Mouse (Mus musculus) limb, embryonic 10.5 days (tissue): ENCODE results near the gene Erf. TPM values are rescaled to one million over a fixed set of nuclear protein-coding genes. Genes with fewer than 3 reads are reported as not detected.

Experiments
- DNase-seq: peaks from one replicate; pipeline ENCODE4 v3.0.0-alpha.2; 2017; ENCODE audit warnings: low spot score
- H3K27ac ChIP-seq: fragments of 300-500 bp; sonication (generic); 2 replicates; pipeline ENCODE4 v1.5.1; 2016; ENCODE audit warnings: mild to moderate bottlenecking
- H3K27me3 ChIP-seq: fragments of 300-500 bp; sonication (generic); 2 replicates; pipeline ENCODE4 v1.6.1; 2016; ENCODE audit warnings: low read depth, mild to moderate bottlenecking; ENCODE audit not compliant: poor library complexity, severe bottlenecking
- H3K36me3 ChIP-seq: fragments of 300-500 bp; sonication (generic); 2 replicates; pipeline ENCODE4 v1.6.1; 2016; ENCODE audit warnings: mild to moderate bottlenecking, moderate library complexity
- H3K4me1 ChIP-seq: fragments of 300-500 bp; sonication (generic); 2 replicates; pipeline ENCODE4 v1.6.1; 2016
- H3K4me3 ChIP-seq: fragments of 300-500 bp; sonication (generic); 2 replicates; pipeline ENCODE4 v1.5.1; 2016; ENCODE audit warnings: mild to moderate bottlenecking, moderate library complexity
- H3K9me3 ChIP-seq: fragments of 300-500 bp; sonication (generic); replicated peaks from 2 replicates; pipeline ENCODE4 v1.6.1; 2016; ENCODE audit warnings: mild to moderate bottlenecking
- WGBS: fragments of 180-500 bp; shearing (Covaris S2); methylation state at CpG from one replicate; pipeline ENCODE4 v1.1.7; 2016; 5-methylcytosine and 5-hydroxymethylcytosine counted together
- polyA plus RNA-seq: library from polyadenylated mRNA; unstranded; fragments of >200 nt; fragmentation: Nextera tagmentation; extraction: Ambion mirVana; gene quantifications from 2 replicates; pipeline ENCODE4 v1.2.1, GENCODE M21; 2016

Erf gene
- polyA plus RNA-seq, 1 experiment from 2014 or later, result 16.6 TPM

GRCm38 (mm10) chr7:25218705-25219415 lies 31.7 kb downstream of the Erf start:
- peak; percentile 83 for DNase-seq
- H3K27me3 ChIP-seq, result no peaks in the 10 kb centered on the region
- H3K36me3 ChIP-seq, result peaks cover 21% of the 10 kb centered on the region
- peak overlapping the region; percentile 81 for H3K4me3 ChIP-seq
- no peaks in the 10 kb centered on the region for H3K9me3 ChIP-seq
- peaks cover 44% of the 10 kb centered on the region for H3K4me1 ChIP-seq
- WGBS, result under 1% methylated on average over 53 of the region's 53 CpGs
- peak overlapping the region; percentile 94 for H3K27ac ChIP-seq

GRCm38 (mm10) chr7:25217653-25218395 lies 32.7 kb downstream of the Erf start:
- Histone ChIP-seq H3K4me1 (peaks cover 44% of the 10 kb centered on the region), H3K27me3 (no peaks in the 10 kb centered on the region), H3K36me3 (peaks cover 11% of the 10 kb centered on the region), H3K4me3 (peak overlapping the region; percentile 81), H3K9me3 (no peaks in the 10 kb centered on the region), H3K27ac (no peak overlapping the region)
- 60% methylated on average over 12 of the region's 12 CpGs for WGBS
- DNase-seq, result no peak

GRCm38 (mm10) chr7:25214172-25214571 lies 36.4 kb downstream of the Erf start:
- no peak for DNase-seq
- peaks cover 26% of the 10 kb centered on the region for H3K36me3 ChIP-seq
- H3K4me3 ChIP-seq, result no peak overlapping the region
- H3K27me3 ChIP-seq, result no peaks in the 10 kb centered on the region
- no peaks in the 10 kb centered on the region for H3K9me3 ChIP-seq
- H3K4me1 ChIP-seq, result peaks cover 16% of the 10 kb centered on the region
- 90% methylated on average over 2 of the region's 2 CpGs for WGBS
- no peak overlapping the region for H3K27ac ChIP-seq

- no peaks in the 10 kb centered on the region for H3K9me3 ChIP-seq
- no peak for DNase-seq
- 84% methylated on average over 3 of the region's 3 CpGs for WGBS
- peaks cover 36% of the 10 kb centered on the region for H3K36me3 ChIP-seq
- no peaks in the 10 kb centered on the region for H3K27me3 ChIP-seq
- H3K27ac ChIP-seq, result no peak overlapping the region
- peaks cover 7% of the 10 kb centered on the region for H3K4me1 ChIP-seq
- no peak overlapping the region for H3K4me3 ChIP-seq
Observed at GRCm38 (mm10) chr7:25213099-25213498, 37.5 kb downstream of the Erf start.

- Histone ChIP-seq H3K4me3 (no peak overlapping the region), H3K36me3 (peaks cover 40% of the 10 kb centered on the region), H3K27ac (no peak overlapping the region), H3K9me3 (no peaks in the 10 kb centered on the region), H3K27me3 (no peaks in the 10 kb centered on the region), H3K4me1 (peaks cover 2% of the 10 kb centered on the region)
- 76% methylated on average over 4 of the region's 4 CpGs for WGBS
- no peak for DNase-seq
Observed at GRCm38 (mm10) chr7:25210482-25210881, 40.1 kb downstream of the Erf start.

- H3K9me3 ChIP-seq, result no peaks in the 10 kb centered on the region
- H3K4me3 ChIP-seq, result no peak overlapping the region
- no peak overlapping the region for H3K27ac ChIP-seq
- WGBS, result 69% methylated on average over 3 of the region's 3 CpGs
- no peaks in the 10 kb centered on the region for H3K27me3 ChIP-seq
- DNase-seq, result no peak
- H3K4me1 ChIP-seq, result peaks cover 6% of the 10 kb centered on the region
- peaks cover 36% of the 10 kb centered on the region for H3K36me3 ChIP-seq
Observed at GRCm38 (mm10) chr7:25209161-25209622, 41.4 kb downstream of the Erf start.

- H3K36me3 ChIP-seq, result peaks cover 57% of the 10 kb centered on the region
- H3K4me3 ChIP-seq, result no peak overlapping the region
- no peak overlapping the region for H3K27ac ChIP-seq
- no peaks in the 10 kb centered on the region for H3K27me3 ChIP-seq
- no peak for DNase-seq
- peaks cover 17% of the 10 kb centered on the region for H3K4me1 ChIP-seq
- no peaks in the 10 kb centered on the region for H3K9me3 ChIP-seq
- 89% methylated on average over 16 of the region's 16 CpGs for WGBS
Observed at GRCm38 (mm10) chr7:25206094-25206830, 44.3 kb downstream of the Erf start.

- peaks cover 20% of the 10 kb centered on the region for H3K4me1 ChIP-seq
- 81% methylated on average over 16 of the region's 16 CpGs for WGBS
- DNase-seq, result no peak
- H3K27me3 ChIP-seq, result no peaks in the 10 kb centered on the region
- H3K9me3 ChIP-seq, result no peaks in the 10 kb centered on the region
- H3K36me3 ChIP-seq, result peaks cover 50% of the 10 kb centered on the region
- H3K4me3 ChIP-seq, result no peak overlapping the region
- H3K27ac ChIP-seq, result peak overlapping the region; percentile 33; the same call in 1 of the 2 replicates
Observed at GRCm38 (mm10) chr7:25205355-25206093, 45.0 kb downstream of the Erf start.

- 89% methylated on average over 20 of the region's 20 CpGs for WGBS
- DNase-seq, result no peak
- peaks cover 20% of the 10 kb centered on the region for H3K4me1 ChIP-seq
- peaks cover 33% of the 10 kb centered on the region for H3K36me3 ChIP-seq
- H3K27me3 ChIP-seq, result no peaks in the 10 kb centered on the region
- H3K9me3 ChIP-seq, result no peaks in the 10 kb centered on the region
- H3K4me3 ChIP-seq, result no peak overlapping the region
- peak overlapping the region; percentile 26; the same call in 1 of the 2 replicates for H3K27ac ChIP-seq
Observed at GRCm38 (mm10) chr7:25203624-25204023, 46.9 kb downstream of the Erf start.

- no peak overlapping the region for H3K27ac ChIP-seq
- 76% methylated on average over 10 of the region's 10 CpGs for WGBS
- H3K27me3 ChIP-seq, result no peaks in the 10 kb centered on the region
- no peak for DNase-seq
- H3K4me1 ChIP-seq, result peaks cover 8% of the 10 kb centered on the region; the same call in 1 of the 2 replicates
- H3K4me3 ChIP-seq, result no peak overlapping the region
- H3K9me3 ChIP-seq, result no peaks in the 10 kb centered on the region
- H3K36me3 ChIP-seq, result peaks cover 10% of the 10 kb centered on the region; the same call in 1 of the 2 replicates
Observed at GRCm38 (mm10) chr7:25197384-25198018, 53.1 kb downstream of the Erf start.

- no peak overlapping the region for H3K27ac ChIP-seq
- no peak for DNase-seq
- H3K4me1 ChIP-seq, result peaks cover 1% of the 10 kb centered on the region; the same call in 1 of the 2 replicates
- no peaks in the 10 kb centered on the region for H3K9me3 ChIP-seq
- H3K4me3 ChIP-seq, result no peak overlapping the region
- H3K36me3 ChIP-seq, result no peaks in the 10 kb centered on the region
- H3K27me3 ChIP-seq, result no peaks in the 10 kb centered on the region
- WGBS, result 85% methylated on average over 9 of the region's 9 CpGs
Observed at GRCm38 (mm10) chr7:25196107-25196506, 54.5 kb downstream of the Erf start.

- H3K4me3 ChIP-seq, result no peak overlapping the region
- H3K9me3 ChIP-seq, result no peaks in the 10 kb centered on the region
- no peaks in the 10 kb centered on the region for H3K4me1 ChIP-seq
- H3K27me3 ChIP-seq, result no peaks in the 10 kb centered on the region
- DNase-seq, result no peak
- 75% methylated on average over 3 of the region's 3 CpGs for WGBS
- H3K27ac ChIP-seq, result no peak overlapping the region
- H3K36me3 ChIP-seq, result no peaks in the 10 kb centered on the region
Observed at GRCm38 (mm10) chr7:25195148-25195547, 55.4 kb downstream of the Erf start.
